Mouse (Mus musculus): Measurements from ENCODE around the gene Zfp763. TPM values are rescaled to one million over a fixed set of nuclear protein-coding genes. Genes with fewer than 3 reads are reported as not detected.

Zfp763 gene
- 16.7 TPM for polyA plus RNA-seq (2015; fragmentation: Illumina TruSeq; extraction: RNeasy Lipid Tissue Mini Kit (QIAGEN cat#74804); ENCODE audit: low read depth, low replicate concordance)

DNA sequence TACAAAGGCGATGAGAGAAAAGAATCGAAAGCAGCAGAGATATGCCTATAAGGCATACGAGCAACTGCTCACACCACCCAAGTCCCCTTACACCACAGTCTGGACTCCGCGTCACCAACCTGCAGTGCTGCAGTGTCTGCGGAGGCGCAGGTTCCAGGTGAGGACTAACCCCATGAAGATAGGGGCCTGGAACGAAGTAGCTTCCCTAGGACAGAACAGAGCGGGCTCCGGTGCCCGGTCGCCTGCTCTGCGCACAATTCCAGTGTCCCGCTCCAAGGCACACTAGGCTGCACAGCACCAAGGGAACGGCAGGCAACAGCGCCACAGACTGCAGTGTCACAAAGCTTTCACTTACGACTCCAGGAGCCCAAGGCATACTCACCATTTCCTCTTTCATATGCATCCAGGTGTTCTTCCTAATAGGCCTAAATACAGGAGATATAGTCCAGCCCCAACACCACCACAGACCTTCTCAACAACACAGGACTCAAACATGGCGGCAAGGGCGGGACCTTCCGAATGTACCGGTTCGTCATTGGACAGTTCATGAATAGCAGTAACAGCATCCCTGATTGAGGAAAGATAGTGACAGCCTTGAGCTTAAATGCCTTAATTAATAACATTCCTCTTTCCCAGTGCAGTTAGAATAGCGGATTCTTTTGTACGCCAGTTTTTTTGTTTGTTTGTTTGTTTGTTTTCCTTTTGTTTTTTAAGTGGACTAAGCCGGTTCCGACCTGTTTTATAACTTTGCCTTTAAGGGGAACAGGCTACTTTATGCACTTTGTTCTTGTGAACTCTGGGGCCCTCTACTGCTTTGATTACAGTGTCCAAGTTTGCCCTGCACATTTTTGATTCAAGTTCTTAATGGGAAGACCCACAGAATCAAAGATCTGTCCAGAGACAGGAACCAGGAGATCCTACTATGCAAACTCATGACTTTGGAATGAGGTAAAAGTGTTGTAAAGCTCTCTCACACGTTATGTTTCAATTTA lies at the start of gene Zfp763:
TSS of gene Zfp763 (minus strand) at position 503 of the 992 bp plus-strand sequence.

DNA sequence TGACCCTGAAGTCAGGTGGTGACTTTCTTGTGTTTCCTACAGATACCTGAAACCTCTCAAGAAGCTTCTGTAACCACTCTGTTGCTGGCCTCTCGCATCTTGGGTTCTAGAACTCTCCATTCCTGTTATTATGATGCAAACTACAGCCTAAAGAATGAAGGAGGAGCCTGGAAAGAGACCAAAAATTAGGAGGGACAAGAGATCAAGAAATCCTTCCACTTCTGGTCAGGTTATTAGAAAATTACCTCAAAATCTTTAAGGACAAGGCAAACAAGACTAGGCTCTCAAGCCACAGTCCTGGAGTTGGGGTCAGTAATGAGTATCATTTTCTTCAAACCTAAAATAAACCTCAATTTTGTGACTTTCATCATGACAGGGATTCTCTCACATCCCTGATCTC lies 34.8 kb upstream of the Zfp763 start, which contains the start of gene 4921501E09Rik:
TSS of gene 4921501E09Rik (minus strand) at position 101 of the 400 bp plus-strand sequence.

DNA sequence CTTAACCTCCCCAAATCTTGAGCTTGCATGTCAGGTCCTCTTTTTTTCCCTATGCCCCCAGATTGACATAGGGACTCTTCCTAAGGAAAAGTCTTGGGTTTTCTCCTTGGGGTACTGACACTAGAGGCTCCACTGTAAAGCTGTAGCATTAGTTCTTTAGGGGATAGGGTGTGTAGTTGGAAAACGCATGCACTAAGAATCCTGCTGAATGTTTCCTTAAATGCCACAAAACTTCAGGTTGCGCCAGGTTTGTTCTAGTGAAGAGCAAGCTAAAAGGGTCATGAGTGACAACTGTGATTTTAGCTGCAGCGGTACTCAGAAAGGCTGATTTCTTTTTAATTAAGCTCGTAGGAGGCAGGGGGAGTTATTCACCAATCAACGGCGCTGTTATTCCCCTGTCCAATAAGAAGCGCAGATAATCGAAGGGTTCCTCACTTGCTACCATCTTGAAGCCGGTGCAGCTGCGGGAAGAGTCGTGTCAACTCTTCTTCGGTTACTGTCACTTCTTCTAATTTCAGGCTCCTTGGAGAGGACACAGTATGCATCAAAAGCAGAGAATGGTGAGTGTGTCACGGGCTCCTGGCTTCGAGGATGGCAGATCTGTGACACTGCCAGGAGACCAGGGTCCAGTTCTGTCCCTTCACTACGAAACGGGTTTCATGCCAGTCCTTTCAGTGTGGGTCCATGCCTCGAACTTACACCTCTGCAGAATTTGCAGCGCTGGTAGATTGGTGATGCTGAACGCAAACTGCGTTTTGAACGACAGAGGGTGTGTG lies 40.3 kb downstream of the Zfp763 start, which contains the start of gene Zfp952:
TSS of gene Zfp952 (plus strand) at position 431 of the 776 bp plus-strand sequence.

Other genes with a start within 250 kb of the Zfp763 start
- 27.6 TPM for gene Zfp871, start 245.1 kb downstream of the Zfp763 start, polyA plus RNA-seq (2015; fragmentation: Illumina TruSeq; extraction: RNeasy Lipid Tissue Mini Kit (QIAGEN cat#74804); ENCODE audit: low read depth, low replicate concordance)
- gene Zfp811, start 223.5 kb downstream of the Zfp763 start, polyA plus RNA-seq (2015; fragmentation: Illumina TruSeq; extraction: RNeasy Lipid Tissue Mini Kit (QIAGEN cat#74804); ENCODE audit: low read depth, low replicate concordance) = 8.4 TPM
- 14.9 TPM for gene Zfp799, start 203.1 kb downstream of the Zfp763 start, polyA plus RNA-seq (2015; fragmentation: Illumina TruSeq; extraction: RNeasy Lipid Tissue Mini Kit (QIAGEN cat#74804); ENCODE audit: low read depth, low replicate concordance)
- gene Zfp870, start 141.8 kb downstream of the Zfp763 start, polyA plus RNA-seq (2015; fragmentation: Illumina TruSeq; extraction: RNeasy Lipid Tissue Mini Kit (QIAGEN cat#74804); ENCODE audit: low read depth, low replicate concordance) = 6.4 TPM
- 9.5 TPM for gene Cyp4f14, start 116.1 kb downstream of the Zfp763 start, polyA plus RNA-seq (2015; fragmentation: Illumina TruSeq; extraction: RNeasy Lipid Tissue Mini Kit (QIAGEN cat#74804); ENCODE audit: low read depth, low replicate concordance)
- gene Cyp4f13, start 86.0 kb downstream of the Zfp763 start, polyA plus RNA-seq (2015; fragmentation: Illumina TruSeq; extraction: RNeasy Lipid Tissue Mini Kit (QIAGEN cat#74804); ENCODE audit: low read depth, low replicate concordance) = 16.6 TPM
- 5.9 TPM for gene Zfp472, start 67.6 kb downstream of the Zfp763 start, polyA plus RNA-seq (2015; fragmentation: Illumina TruSeq; extraction: RNeasy Lipid Tissue Mini Kit (QIAGEN cat#74804); ENCODE audit: low read depth, low replicate concordance)
- gene Zfp952, start 40.3 kb downstream of the Zfp763 start, polyA plus RNA-seq (2015; fragmentation: Illumina TruSeq; extraction: RNeasy Lipid Tissue Mini Kit (QIAGEN cat#74804); ENCODE audit: low read depth, low replicate concordance) = 14.7 TPM
- not detected for gene 4921501E09Rik, start 34.7 kb upstream of the Zfp763 start, polyA plus RNA-seq (2015; fragmentation: Illumina TruSeq; extraction: RNeasy Lipid Tissue Mini Kit (QIAGEN cat#74804); ENCODE audit: low read depth, low replicate concordance)
- 14.2 TPM for gene Zfp563, start 55.9 kb upstream of the Zfp763 start, polyA plus RNA-seq (2015; fragmentation: Illumina TruSeq; extraction: RNeasy Lipid Tissue Mini Kit (QIAGEN cat#74804); ENCODE audit: low read depth, low replicate concordance)
- gene Morc2b, start 106.3 kb upstream of the Zfp763 start, polyA plus RNA-seq (2015; fragmentation: Illumina TruSeq; extraction: RNeasy Lipid Tissue Mini Kit (QIAGEN cat#74804); ENCODE audit: low read depth, low replicate concordance) = 3.5 TPM
- gene Olfr55, start 135.0 kb upstream of the Zfp763 start, polyA plus RNA-seq (2015; fragmentation: Illumina TruSeq; extraction: RNeasy Lipid Tissue Mini Kit (QIAGEN cat#74804); ENCODE audit: low read depth, low replicate concordance) = not detected
- not detected for gene Olfr239, start 157.9 kb upstream of the Zfp763 start, polyA plus RNA-seq (2015; fragmentation: Illumina TruSeq; extraction: RNeasy Lipid Tissue Mini Kit (QIAGEN cat#74804); ENCODE audit: low read depth, low replicate concordance)
- gene Olfr1564, start 188.3 kb upstream of the Zfp763 start, polyA plus RNA-seq (2015; fragmentation: Illumina TruSeq; extraction: RNeasy Lipid Tissue Mini Kit (QIAGEN cat#74804); ENCODE audit: low read depth, low replicate concordance) = 0.30 TPM
- 7.9 TPM for gene Zfp955a, start 221.7 kb upstream of the Zfp763 start, polyA plus RNA-seq (2015; fragmentation: Illumina TruSeq; extraction: RNeasy Lipid Tissue Mini Kit (QIAGEN cat#74804); ENCODE audit: low read depth, low replicate concordance)
- gene Olfr63, start 231.3 kb upstream of the Zfp763 start, polyA plus RNA-seq (2015; fragmentation: Illumina TruSeq; extraction: RNeasy Lipid Tissue Mini Kit (QIAGEN cat#74804); ENCODE audit: low read depth, low replicate concordance) = not detected